Mouse (Mus musculus) thymus, adult 2 months (tissue): ENCODE measurements around the gene Tysnd1. TPM values are rescaled to one million over a fixed set of nuclear protein-coding genes. Genes with fewer than 3 reads are reported as not detected.

Source experiments
- DNase-seq: peaks from one replicate; pipeline ENCODE4 v3.0.0; 2021
- H3K27ac ChIP-seq: fragments of 200-500 bp; 2 replicates; pipeline ENCODE4 v1.5.1; 2012; ENCODE audit warnings: low read length, control low read depth; ENCODE audit not compliant: control insufficient read depth, insufficient read depth
- H3K27me3 ChIP-seq: fragments of 200-500 bp; 2 replicates; pipeline ENCODE4 v1.6.1; 2012; ENCODE audit warnings: mild to moderate bottlenecking, low read length, moderate library complexity, mixed read lengths; ENCODE audit not compliant: control insufficient read depth, insufficient read depth
- H3K36me3 ChIP-seq: fragments of 200-500 bp; 2 replicates; pipeline ENCODE4 v1.6.1; 2012; ENCODE audit warnings: mild to moderate bottlenecking, low read length, moderate library complexity; ENCODE audit not compliant: control insufficient read depth, insufficient read depth
- H3K4me1 ChIP-seq: fragments of 200-500 bp; replicated peaks from 2 replicates; pipeline ENCODE4 v1.6.1; 2012; ENCODE audit warnings: low read length; ENCODE audit not compliant: control insufficient read depth, insufficient read depth
- H3K4me3 ChIP-seq: fragments of 200-500 bp; 2 replicates; pipeline ENCODE4 v1.5.1; 2012; ENCODE audit warnings: mild to moderate bottlenecking, low read length, control low read depth, moderate library complexity; ENCODE audit not compliant: control insufficient read depth, insufficient read depth
- CTCF ChIP-seq: fragments of 200-500 bp; IDR thresholded peaks from 2 replicates; pipeline ENCODE4 v1.5.1; 2012; ENCODE audit warnings: mild to moderate bottlenecking, control low read depth, low read length, moderate library complexity, borderline replicate concordance; ENCODE audit not compliant: control insufficient read depth, poor library complexity, insufficient read depth; ENCODE audit errors: extremely low read depth
- POLR2A ChIP-seq: fragments of 200-500 bp; IDR thresholded peaks from 2 replicates; pipeline ENCODE4 v1.6.1; 2012; ENCODE audit warnings: mild to moderate bottlenecking, low read length, control low read depth, moderate library complexity; ENCODE audit not compliant: control insufficient read depth, poor library complexity, insufficient read depth; ENCODE audit errors: extremely low read depth
- WGBS: fragments of 180-500 bp; shearing (Covaris S2); methylation state at CpG from one replicate; pipeline ENCODE4 v1.1.7; 2018; 5-methylcytosine and 5-hydroxymethylcytosine counted together
- polyA plus RNA-seq: library from polyadenylated mRNA; depleted of rRNA; stranded (reverse); fragments of >200 nt; gene quantifications from 2 replicates; pipeline ENCODE4 v1.2.3, GENCODE M21; 2012

The Tysnd1 gene
- polyA plus RNA-seq, 1 experiment: 91.6 TPM

DNA sequence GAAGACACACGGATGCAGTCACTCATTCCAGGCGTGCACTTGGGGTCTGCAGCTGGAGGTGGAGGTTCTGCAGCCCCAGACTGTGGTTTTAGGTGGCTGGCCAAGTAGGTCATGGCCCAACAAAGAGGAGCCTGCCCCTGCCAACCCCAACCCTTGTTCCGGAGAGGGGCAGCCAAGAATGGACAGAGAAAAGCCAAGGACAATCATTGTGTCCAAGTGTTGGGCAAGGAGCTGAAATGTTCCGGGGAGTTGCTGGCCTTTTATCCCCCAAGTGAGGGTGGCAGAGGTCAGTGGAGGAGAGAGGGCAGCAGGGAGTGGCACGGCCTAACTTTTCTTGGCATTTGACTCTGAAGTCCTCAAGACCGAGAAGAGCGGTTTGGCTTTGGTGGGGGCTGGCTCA, 25.0 kb downstream of the Tysnd1 start:
- WGBS: 95% methylated on average over 7 of the region's 7 CpGs
- H3K27me3 ChIP-seq: no peaks in the 10 kb centered on the region; the same call in 1 of the 2 replicates
- TF ChIP-seq POLR2A (no peak), CTCF (no peak)
- no peak overlapping the region for H3K4me3 ChIP-seq
- no peaks in the 10 kb centered on the region for H3K36me3 ChIP-seq
- no peak for DNase-seq
- H3K4me1 ChIP-seq: peaks cover 3% of the 10 kb centered on the region
- H3K27ac ChIP-seq: no peak overlapping the region

DNA sequence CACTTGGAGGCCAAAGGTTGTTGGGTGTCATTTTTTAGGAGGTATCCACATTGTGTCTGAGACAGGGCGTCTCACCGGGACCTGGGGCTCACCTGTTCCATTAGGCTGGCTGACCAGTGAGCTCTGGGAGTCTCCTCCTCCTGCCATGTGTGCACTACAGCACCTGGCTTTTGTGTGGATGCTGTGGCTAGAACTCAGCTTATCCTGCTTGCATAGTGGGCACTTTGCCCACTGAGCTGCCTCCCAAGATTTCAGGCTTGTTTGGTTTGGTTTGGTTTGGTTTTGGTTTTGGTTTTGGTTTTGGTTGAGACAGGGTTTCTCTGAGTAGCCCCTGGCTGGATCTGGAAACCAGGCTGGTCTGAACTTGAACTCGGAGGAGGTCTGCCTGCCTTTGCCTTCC, 26.9 kb downstream of the Tysnd1 start:
- H3K27ac ChIP-seq: no peak overlapping the region
- no peak for DNase-seq
- no peaks in the 10 kb centered on the region for H3K27me3 ChIP-seq
- H3K36me3 ChIP-seq: no peaks in the 10 kb centered on the region
- no peak overlapping the region for H3K4me3 ChIP-seq
- 83% methylated on average over 3 of the region's 3 CpGs for WGBS
- no peaks in the 10 kb centered on the region for H3K4me1 ChIP-seq
- no peak for TF ChIP-seq CTCF
- TF ChIP-seq POLR2A: no peak

DNA sequence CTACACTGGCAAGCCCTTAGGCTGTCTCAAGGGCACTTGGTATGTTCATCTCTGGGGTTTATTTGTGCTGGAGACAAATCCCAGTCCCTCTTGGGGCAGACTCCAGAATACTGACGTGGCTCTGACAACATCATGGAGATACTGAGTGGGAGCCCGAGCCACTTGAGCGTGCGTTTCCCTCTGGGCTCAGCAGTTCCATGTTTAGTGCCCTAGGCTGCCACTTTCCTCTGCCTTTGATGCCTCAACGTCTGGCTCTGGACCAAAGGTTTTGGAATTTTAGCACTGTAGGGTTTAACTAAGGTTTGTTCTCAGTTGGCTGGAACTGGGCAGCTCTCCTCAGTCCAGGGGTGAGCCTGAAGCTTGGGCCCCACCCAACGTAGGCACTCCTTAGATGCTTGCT, 28.0 kb downstream of the Tysnd1 start:
- Histone ChIP-seq H3K27me3 (no peaks in the 10 kb centered on the region), H3K27ac (no peak overlapping the region), H3K36me3 (no peaks in the 10 kb centered on the region), H3K4me1 (no peaks in the 10 kb centered on the region), H3K4me3 (no peak overlapping the region)
- 92% methylated on average over 6 of the region's 6 CpGs for WGBS
- no peak for TF ChIP-seq POLR2A
- no peak for TF ChIP-seq CTCF
- no peak for DNase-seq

DNA sequence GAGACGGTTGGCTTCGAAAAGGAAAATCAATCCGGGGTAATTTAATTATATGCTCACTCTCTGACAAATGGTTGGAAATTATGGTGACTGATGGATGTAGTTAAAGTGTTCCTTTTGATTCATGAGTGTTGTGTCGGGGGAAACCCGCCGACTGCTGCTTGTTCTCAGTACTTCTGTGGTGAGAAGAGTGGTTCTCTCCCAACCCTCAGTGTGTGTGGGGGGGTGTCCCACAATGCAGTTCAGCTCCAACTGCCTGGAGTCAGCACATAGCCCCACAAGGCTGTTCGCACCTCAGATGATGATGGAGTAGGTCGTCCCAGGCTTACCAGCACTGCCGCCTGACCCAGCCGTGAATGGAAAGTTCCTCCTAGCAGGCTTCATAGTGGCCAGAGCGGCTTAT, 33.9 kb downstream of the Tysnd1 start:
- no peaks in the 10 kb centered on the region for H3K36me3 ChIP-seq
- no peak overlapping the region for H3K27ac ChIP-seq
- no peak for DNase-seq
- H3K4me1 ChIP-seq: no peaks in the 10 kb centered on the region
- 85% methylated on average over 11 of the region's 11 CpGs for WGBS
- no peaks in the 10 kb centered on the region for H3K27me3 ChIP-seq
- H3K4me3 ChIP-seq: no peak overlapping the region
- TF ChIP-seq POLR2A (no peak), CTCF (no peak)

DNA sequence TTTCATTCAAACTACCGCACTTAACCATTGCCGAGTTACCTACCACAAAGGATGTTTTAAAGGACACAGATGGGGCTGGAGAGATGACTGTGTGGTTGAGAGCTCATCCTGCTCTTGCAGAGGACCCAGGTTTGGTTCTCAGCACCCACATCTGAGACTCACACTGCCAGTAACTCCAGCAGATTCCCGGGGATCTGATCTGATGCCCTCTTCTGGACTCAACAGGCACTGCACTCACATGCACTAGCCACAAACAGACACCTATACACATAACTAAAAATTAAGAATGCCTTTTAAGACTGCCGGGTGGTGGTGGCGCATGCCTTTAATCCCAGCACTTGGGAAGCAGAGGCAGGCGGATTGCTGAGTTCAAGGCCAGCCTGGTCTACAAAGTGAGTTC, 34.9 kb downstream of the Tysnd1 start:
- WGBS: 96% methylated on average over 6 of the region's 6 CpGs
- TF ChIP-seq CTCF (no peak), POLR2A (no peak)
- Histone ChIP-seq H3K36me3 (no peaks in the 10 kb centered on the region), H3K4me3 (no peak overlapping the region), H3K27me3 (no peaks in the 10 kb centered on the region), H3K27ac (no peak overlapping the region), H3K4me1 (no peaks in the 10 kb centered on the region)
- DNase-seq: no peak

DNA sequence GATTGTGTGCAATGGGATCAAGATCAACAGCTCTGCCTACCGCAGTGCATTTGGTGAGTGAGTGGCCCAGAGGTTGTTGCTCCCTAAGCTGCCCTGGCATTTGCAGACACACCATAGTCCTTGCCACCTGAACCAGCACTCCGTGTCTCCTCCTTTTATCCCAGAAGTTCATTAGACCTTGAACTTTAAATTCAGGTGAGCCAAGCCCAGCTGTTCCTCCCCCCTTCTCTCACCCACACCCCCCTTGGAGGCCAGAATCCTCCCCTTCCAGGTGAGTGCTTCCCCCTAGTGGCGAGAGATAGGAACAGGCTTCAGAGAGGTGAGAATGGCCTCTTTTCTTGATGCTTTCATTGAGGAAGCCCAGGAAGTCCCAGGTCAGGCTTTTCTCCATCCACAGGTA, 39.1 kb downstream of the Tysnd1 start:
- Histone ChIP-seq H3K27ac (no peak overlapping the region), H3K4me3 (no peak overlapping the region), H3K36me3 (no peaks in the 10 kb centered on the region), H3K27me3 (no peaks in the 10 kb centered on the region), H3K4me1 (no peaks in the 10 kb centered on the region)
- 57% methylated on average over 3 of the region's 3 CpGs for WGBS
- DNase-seq: peak; percentile 36
- TF ChIP-seq CTCF (peak; percentile 67; the same call in 1 of the 2 replicates), POLR2A (no peak)

DNA sequence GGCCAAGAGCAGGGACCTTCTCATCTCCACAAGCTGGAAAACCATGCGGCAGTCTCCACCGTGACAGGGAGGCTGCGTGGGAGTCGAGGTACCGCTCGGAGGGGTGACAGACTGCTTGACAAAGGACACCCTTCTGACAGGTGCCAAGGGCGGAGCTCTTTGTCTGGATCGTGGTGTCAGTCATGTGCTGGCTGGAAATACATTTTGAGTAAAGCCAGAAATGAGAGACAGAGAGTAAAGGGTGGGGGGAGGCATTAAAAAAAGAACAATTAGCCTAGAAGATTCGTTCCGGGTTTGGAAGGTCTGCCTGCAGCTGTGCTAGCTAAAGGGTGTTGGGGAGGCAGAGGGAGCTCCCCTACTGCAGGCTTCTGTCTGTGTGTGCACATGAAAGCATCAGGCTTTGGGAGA, 41.4 kb downstream of the Tysnd1 start:
- H3K36me3 ChIP-seq: no peaks in the 10 kb centered on the region
- H3K27me3 ChIP-seq: no peaks in the 10 kb centered on the region
- DNase-seq: no peak
- TF ChIP-seq CTCF (no peak), POLR2A (no peak)
- H3K4me1 ChIP-seq: no peaks in the 10 kb centered on the region
- H3K27ac ChIP-seq: no peak overlapping the region
- WGBS: 88% methylated on average over 10 of the region's 10 CpGs
- no peak overlapping the region for H3K4me3 ChIP-seq
